ENCODE assay signal across 8 mouse cellular contexts in genomic region chr9:96438334-96438871, GRCm38 (mm10). TPM values are rescaled to one million over a fixed set of nuclear protein-coding genes. Genes with fewer than 3 reads are reported as not detected.
DNase-seq lines count a peak whose midpoint lies in the region; ATAC-seq and TF ChIP-seq lines count a peak whose summit lies in the region.

No protein-coding gene starts in this region.

- ATAC-seq in heart, embryonic 14.5 days (ENCODE audit: insufficient number of reproducible peaks, insufficient read depth, low FRiP score, low read depth) = peak; percentile 22; the same call in 1 of the 2 replicates
- ATAC-seq in limb, embryonic 12.5 days (ENCODE audit: insufficient number of reproducible peaks, insufficient read depth, low FRiP score, low TSS enrichment, low read depth) = peak; percentile 18; the same call in 1 of the 2 replicates
- peak; percentile 21; the same call in 1 of the 2 replicates for ATAC-seq in midbrain, embryonic 12.5 days (ENCODE audit: low FRiP score, low read depth)

- peak overlapping the region; percentile 78 for H3K27ac ChIP-seq in left cerebral cortex, adult 2 months
- peak overlapping the region; percentile 81 to 86 for H3K27ac ChIP-seq in heart, embryonic 14.5 days (replicated peaks in 1 of 2; ENCODE audit: control insufficient read depth in 1 of 2, insufficient read depth in 1 of 2, low read depth in 2 of 2, low read length in 2 of 2)
- H3K27ac ChIP-seq in limb, embryonic 12.5 days = peak overlapping the region; percentile 67; the same call in 1 of the 2 replicates
- H3K27ac ChIP-seq in midbrain, embryonic 12.5 days (replicated peaks) = peak overlapping the region; percentile 49; the same call in 1 of the 2 replicates
- peak overlapping the region; percentile 78 for H3K27ac ChIP-seq in testis, adult 2 months (ENCODE audit: control insufficient read depth, insufficient read depth, low read depth, low read length)

- WGBS in heart, embryonic 14.5 days = 6% methylated on average over 8 of the region's 8 CpGs
- WGBS in limb, embryonic 12.5 days = 3% methylated on average over 8 of the region's 8 CpGs
- WGBS in midbrain, embryonic 12.5 days = 3% methylated on average over 8 of the region's 8 CpGs

- no peaks in the 10 kb centered on the region for H3K36me3 ChIP-seq in heart, embryonic 14.5 days (ENCODE audit: control insufficient read depth, insufficient read depth, low read length)
- no peaks in the 10 kb centered on the region for H3K36me3 ChIP-seq in limb, embryonic 12.5 days
- no peaks in the 10 kb centered on the region for H3K36me3 ChIP-seq in midbrain, embryonic 12.5 days
- H3K36me3 ChIP-seq in testis, adult 2 months (ENCODE audit: control insufficient read depth, insufficient read depth, low read length) = no peaks in the 10 kb centered on the region

- no peaks in the 10 kb centered on the region for H3K9me3 ChIP-seq in heart, embryonic 14.5 days (ENCODE audit: control insufficient read depth, low read length)
- H3K9me3 ChIP-seq in limb, embryonic 12.5 days = no peaks in the 10 kb centered on the region
- no peaks in the 10 kb centered on the region for H3K9me3 ChIP-seq in midbrain, embryonic 12.5 days

- H3K9ac ChIP-seq in heart, embryonic 14.5 days (ENCODE audit: low read length) = peak overlapping the region; percentile 79
- H3K9ac ChIP-seq in limb, embryonic 12.5 days (replicated peaks) = peak overlapping the region; percentile 75
- peak overlapping the region; percentile 60 for H3K9ac ChIP-seq in midbrain, embryonic 12.5 days (replicated peaks)

- no peaks in the 10 kb centered on the region for H3K27me3 ChIP-seq in heart, embryonic 14.5 days (ENCODE audit: control insufficient read depth, insufficient read depth, low read length)
- H3K27me3 ChIP-seq in limb, embryonic 12.5 days = peaks cover 10% of the 10 kb centered on the region; the same call in 1 of the 2 replicates
- H3K27me3 ChIP-seq in midbrain, embryonic 12.5 days = peaks cover 59% of the 10 kb centered on the region
- no peaks in the 10 kb centered on the region for H3K27me3 ChIP-seq in testis, adult 2 months (ENCODE audit: control insufficient read depth, insufficient read depth, low read length)

- intact Hi-C loops in left cerebral cortex, adult 2 months (cut with DNase I) = loop anchor here (2.0 to 5.0 kb wide), 2 partner anchors 38 to 76 kb away; partner anchors contain the start of gene Atp1b3
- intact Hi-C loops in left cerebral cortex, postnatal 36 days (cut with DNase I) = loop anchor here (5.0 kb wide), 1 partner anchor 76 kb away; the partner anchor contains the start of gene Atp1b3

- TF ChIP-seq POLR2A in testis, adult 2 months (IDR thresholded peaks at IDR 0.05; ENCODE audit: control insufficient read depth, low read depth, low read length) = no peak

- no peak for DNase-seq in left cerebral cortex, adult 2 months (ENCODE audit: extremely low spot score in 1 of 2, low spot score in 2 of 2)
- DNase-seq in left cerebral cortex, postnatal 36 days (ENCODE audit: low spot score in 2 of 2) = no peak
- peak; percentile 14 for DNase-seq in cerebellum, adult 9-11 months
- no peak for DNase-seq in layer of hippocampus, postnatal 36 days

- H3K4me2 ChIP-seq in heart, embryonic 14.5 days (ENCODE audit: low read length) = peak overlapping the region; percentile 69
- H3K4me2 ChIP-seq in limb, embryonic 12.5 days = peak overlapping the region; percentile 86
- H3K4me2 ChIP-seq in midbrain, embryonic 12.5 days (replicated peaks) = peak overlapping the region; percentile 79

- no peak for TF ChIP-seq CTCF in left cerebral cortex, adult 2 months (IDR thresholded peaks at IDR 0.05)
- no peak for TF ChIP-seq CTCF in testis, adult 2 months (IDR thresholded peaks at IDR 0.05; ENCODE audit: control insufficient read depth, insufficient read depth, insufficient replicate concordance, low read depth, low read length)

- peak overlapping the region; percentile 47 for H3K4me3 ChIP-seq in left cerebral cortex, adult 2 months
- H3K4me3 ChIP-seq in heart, embryonic 14.5 days (ENCODE audit: control insufficient read depth in 1 of 2, insufficient read depth in 1 of 2, low read depth in 1 of 2, low read length in 2 of 2) = peak overlapping the region; percentile 40 to 45
- H3K4me3 ChIP-seq in limb, embryonic 12.5 days (replicated peaks) = peak overlapping the region; percentile 46
- peak overlapping the region; percentile 47 for H3K4me3 ChIP-seq in midbrain, embryonic 12.5 days
- peak overlapping the region; percentile 32 for H3K4me3 ChIP-seq in testis, adult 2 months (ENCODE audit: control insufficient read depth, low read depth, low read length)

- H3K4me1 ChIP-seq in heart, embryonic 14.5 days (ENCODE audit: control insufficient read depth in 2 of 2, insufficient read depth in 2 of 2, low read length in 2 of 2) = peaks cover 27 to 31% of the 10 kb centered on the region in 2 experiments
- peaks cover 38% of the 10 kb centered on the region for H3K4me1 ChIP-seq in limb, embryonic 12.5 days (replicated peaks)
- H3K4me1 ChIP-seq in midbrain, embryonic 12.5 days = peaks cover 32% of the 10 kb centered on the region
- H3K4me1 ChIP-seq in testis, adult 2 months (ENCODE audit: control insufficient read depth, insufficient read depth, low read length) = peaks cover 15% of the 10 kb centered on the region

RNA-seq across cellular contexts. Expression of gene Rnf7, which starts 40.1 kb away (rescaled TPM):
- total RNA-seq in left cerebral cortex, adult 2 months (2021) = 10 to 100 TPM; 59.5 to 67.7 TPM
- 10 to 100 TPM; 56.2 to 63.1 TPM for total RNA-seq in left cerebral cortex, postnatal 36 days (2021)
- polyA plus RNA-seq in heart, embryonic 14.5 days (2014; fragmentation: Nextera tagmentation; extraction: Ambion mirVana) = 237 and 257 TPM in 2 replicates
- 241 and 247 TPM in 2 replicates for polyA plus RNA-seq in limb, embryonic 12.5 days (2016; fragmentation: Nextera tagmentation; extraction: Ambion mirVana)
- 237 and 242 TPM in 2 replicates for polyA plus RNA-seq in midbrain, embryonic 12.5 days (2016; fragmentation: Nextera tagmentation; extraction: Ambion mirVana)
- 321 and 364 TPM in 2 replicates for polyA plus RNA-seq in testis, adult 2 months (2012; rRNA removed)
- 10 to 100 TPM; 56.9 to 73.0 TPM for total RNA-seq in layer of hippocampus, postnatal 36 days (2021)
